Mouse (Mus musculus): ENCODE measurements around the gene Stn1.

The Stn1 gene

DNA sequence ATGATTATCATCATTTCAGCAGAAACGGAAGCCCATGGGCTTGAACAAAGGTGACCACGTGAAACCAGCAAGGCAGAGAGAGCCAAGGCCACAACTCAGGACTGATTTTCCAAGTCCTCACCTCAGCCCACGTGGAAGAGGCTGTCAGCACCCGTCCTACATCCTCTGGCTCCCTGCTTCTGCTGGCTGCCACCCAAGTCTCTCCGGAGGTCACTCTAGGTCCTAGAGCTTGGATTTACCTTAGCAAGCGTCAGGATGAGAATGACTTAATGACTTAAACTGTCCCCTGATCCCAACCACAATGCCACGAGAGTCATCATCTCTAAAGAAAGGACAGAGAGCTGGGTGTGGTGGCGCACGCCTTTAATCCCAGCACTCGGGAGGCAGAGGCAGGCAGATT is 84.6 kb downstream of the Stn1 start:
- no peak for DNase-seq (ENCODE audit: low spot score in 2 of 2)

DNA sequence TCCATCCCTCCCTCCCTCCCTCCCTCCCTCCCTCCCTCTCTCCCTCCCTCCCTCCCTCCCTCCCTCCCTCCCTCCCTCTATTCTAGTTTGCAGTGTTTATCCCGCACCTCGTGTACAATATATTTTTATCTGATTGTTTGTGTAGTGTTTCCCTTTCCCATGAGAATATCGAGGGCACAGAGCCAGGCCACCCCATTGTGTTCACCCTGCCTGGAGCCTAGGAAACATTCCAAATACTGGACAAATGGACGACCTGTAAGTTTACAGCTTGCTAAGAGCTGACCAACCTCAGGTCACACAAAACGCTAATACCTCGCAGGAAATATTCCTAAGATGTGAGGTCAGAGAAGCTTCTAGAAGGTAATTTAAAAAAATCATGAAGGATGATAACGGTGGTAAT is 85.1 kb downstream of the Stn1 start:
- no peak for DNase-seq (ENCODE audit: low spot score in 2 of 2)

DNA sequence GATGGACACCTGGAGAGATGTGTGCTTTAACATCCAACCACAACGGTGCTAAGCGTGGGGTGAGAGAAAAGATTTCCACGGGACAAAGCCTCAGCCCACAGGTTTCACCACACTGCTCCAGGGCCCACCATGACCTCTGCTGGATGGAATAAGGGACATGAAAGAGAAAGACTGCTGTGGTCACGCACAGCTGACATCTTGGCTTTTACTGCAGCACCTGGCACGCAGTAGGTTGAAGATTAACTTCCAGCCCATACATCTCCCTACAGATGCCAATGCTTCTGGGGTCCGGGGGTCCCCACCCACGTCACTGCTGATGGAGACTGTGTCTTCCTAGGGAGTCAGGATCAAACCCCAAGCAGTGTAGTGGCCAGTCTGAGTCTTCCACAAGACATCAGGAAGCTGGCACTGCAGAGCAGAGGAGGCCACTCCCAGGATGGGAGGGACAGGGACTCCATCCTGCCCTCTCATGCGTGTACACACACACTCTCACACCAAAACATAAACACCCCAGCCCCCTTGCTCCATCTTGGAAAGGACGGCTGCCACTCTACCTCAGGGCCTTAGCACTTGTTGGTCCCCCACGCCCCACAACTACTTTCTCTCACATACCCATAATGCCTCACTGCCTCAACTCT is 85.7 kb downstream of the Stn1 start:
- DNase-seq (ENCODE audit: low spot score in 2 of 2), result no peak

All from left cerebral cortex, adult 9 months (tissue).